Mouse (Mus musculus): ENCODE results near the gene Cntn5. TPM values are rescaled to one million over a fixed set of nuclear protein-coding genes. Genes with fewer than 3 reads are reported as not detected.

The Cntn5 gene
- total and polyA plus RNA-seq, 3 experiments, result not detected

DNA sequence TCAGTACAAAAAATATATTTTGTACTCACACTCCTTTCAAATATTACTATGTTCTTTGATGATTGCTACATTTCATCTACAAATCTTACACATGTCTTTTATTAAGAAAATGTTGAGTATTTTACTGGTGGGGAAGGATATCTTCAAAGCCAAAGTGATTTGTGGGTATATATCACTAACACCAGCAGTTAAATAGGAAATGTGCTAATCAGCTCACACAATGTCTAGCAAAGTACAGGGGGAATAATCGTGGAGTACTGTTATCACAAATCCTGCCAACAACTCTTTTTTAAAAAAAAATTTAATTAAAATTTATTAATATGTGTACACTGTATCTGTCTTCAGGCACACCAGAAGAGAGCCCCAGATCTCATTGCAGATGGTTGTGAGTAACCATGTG is 520.1 kb downstream of the Cntn5 start:
- TF ChIP-seq GABPA (IDR thresholded peaks at IDR 0.05; ENCODE audit: insufficient replicate concordance, low read depth, low read length) (no peak), MYC (IDR thresholded peaks at IDR 0.05; ENCODE audit: low read depth, low read length) (no peak), KAT2A (IDR thresholded peaks at IDR 0.05; ENCODE audit: insufficient replicate concordance, low read length) (no peak), RCOR1 (conservative IDR thresholded peaks at IDR 0.05; ENCODE audit: low read depth, low read length) (no peak), NELFE (IDR thresholded peaks at IDR 0.05; ENCODE audit: low read depth, low read length) (no peak), ZKSCAN1 (IDR thresholded peaks at IDR 0.05; ENCODE audit: borderline replicate concordance, low read depth, low read length) (no peak), BHLHE40 (IDR thresholded peaks at IDR 0.05; ENCODE audit: low read depth, low read length) (no peak), USF2 (conservative IDR thresholded peaks at IDR 0.05; ENCODE audit: low read depth, low read length) (no peak), ETS1 (conservative IDR thresholded peaks at IDR 0.05; ENCODE audit: low read depth, low read length) (no peak), EP300 (IDR thresholded peaks at IDR 0.05; ENCODE audit: low read length) (no peak), POLR2A (IDR thresholded peaks at IDR 0.05; ENCODE audit: low read depth, low read length) (no peak), CHD1 (IDR thresholded peaks at IDR 0.05; ENCODE audit: low read depth, low read length) (no peak)
- Histone ChIP-seq H3K4me2 (ENCODE audit: insufficient read depth, low read depth, poor library complexity, severe bottlenecking) (no peak overlapping the region), H3K27me3 (replicated peaks) (no peaks in the 10 kb centered on the region), H3K27ac (ENCODE audit: insufficient read depth, low read depth) (no peak overlapping the region), H3K79me2 (replicated peaks; ENCODE audit: control insufficient read depth, extremely low read depth, insufficient read depth, poor library complexity, severe bottlenecking) (no peaks in the 10 kb centered on the region), H3K36me3 (replicated peaks in 1 of 2; ENCODE audit: control insufficient read depth in 1 of 2, insufficient read depth in 1 of 2, low read length in 1 of 2) (no peaks in the 10 kb centered on the region), H3K4me1 (ENCODE audit: control insufficient read depth in 1 of 2, insufficient read depth in 2 of 2) (no peaks in the 10 kb centered on the region), H3K9me3 (replicated peaks; ENCODE audit: low read length) (no peaks in the 10 kb centered on the region), H3K4me3 (replicated peaks in 1 of 3; ENCODE audit: low read depth in 2 of 3, low read length in 2 of 3, poor library complexity in 1 of 3) (no peak overlapping the region), H3K9ac (ENCODE audit: insufficient read depth, low read depth) (no peak overlapping the region)
- dilution Hi-C loops (cut with MboI; ENCODE audit: extremely low pct_ligation_motif_present, extremely low pct_unique_long_range_greater_than_20kb, low sequenced_read_pairs) (no loop called here), in situ Hi-C loops (cut with MboI; ENCODE audit: low pct_ligation_motif_present, low pct_unique_long_range_greater_than_20kb, low sequenced_read_pairs) (no loop called here)
- no peak for DNase-seq (ENCODE audit: extremely low read depth)

GRCm38 (mm10) chr9:10383140-10383539 is 521.4 kb downstream of the Cntn5 start:
- Histone ChIP-seq H3K9me3 (replicated peaks; ENCODE audit: low read length) (no peaks in the 10 kb centered on the region), H3K27ac (ENCODE audit: insufficient read depth, low read depth) (no peak overlapping the region), H3K36me3 (replicated peaks in 1 of 2; ENCODE audit: control insufficient read depth in 1 of 2, insufficient read depth in 1 of 2, low read length in 1 of 2) (no peaks in the 10 kb centered on the region), H3K4me1 (ENCODE audit: control insufficient read depth in 1 of 2, insufficient read depth in 2 of 2) (no peaks in the 10 kb centered on the region), H3K27me3 (replicated peaks) (no peaks in the 10 kb centered on the region), H3K79me2 (replicated peaks; ENCODE audit: control insufficient read depth, extremely low read depth, insufficient read depth, poor library complexity, severe bottlenecking) (no peaks in the 10 kb centered on the region), H3K9ac (ENCODE audit: insufficient read depth, low read depth) (no peak overlapping the region), H3K4me3 (replicated peaks in 1 of 3; ENCODE audit: low read depth in 2 of 3, low read length in 2 of 3, poor library complexity in 1 of 3) (no peak overlapping the region), H3K4me2 (ENCODE audit: insufficient read depth, low read depth, poor library complexity, severe bottlenecking) (no peak overlapping the region)
- DNase-seq (ENCODE audit: extremely low read depth), result no peak
- dilution Hi-C loops (cut with MboI; ENCODE audit: extremely low pct_ligation_motif_present, extremely low pct_unique_long_range_greater_than_20kb, low sequenced_read_pairs) (no loop called here), in situ Hi-C loops (cut with MboI; ENCODE audit: low pct_ligation_motif_present, low pct_unique_long_range_greater_than_20kb, low sequenced_read_pairs) (no loop called here)
- TF ChIP-seq JUND (conservative IDR thresholded peaks at IDR 0.05; ENCODE audit: low read depth, low read length) (no peak), MYC (IDR thresholded peaks at IDR 0.05; ENCODE audit: low read depth, low read length) (no peak), ZNF384 (IDR thresholded peaks at IDR 0.05; ENCODE audit: low read depth, low read length) (no peak), USF1 (IDR thresholded peaks at IDR 0.05; ENCODE audit: low read depth, low read length) (no peak), CHD2 (IDR thresholded peaks at IDR 0.05; ENCODE audit: low read length) (no peak), IRF4 (IDR thresholded peaks at IDR 0.05; ENCODE audit: low read depth, low read length) (no peak), RAD21 (IDR thresholded peaks at IDR 0.05; ENCODE audit: low read depth, low read length) (no peak), PAX5 (IDR thresholded peaks at IDR 0.05; ENCODE audit: low read length) (no peak), NRF1 (IDR thresholded peaks at IDR 0.05; ENCODE audit: low read depth, low read length) (no peak), POLR2A (IDR thresholded peaks at IDR 0.05; ENCODE audit: low read depth, low read length) (no peak), TBP (conservative IDR thresholded peaks at IDR 0.05; ENCODE audit: low read depth, low read length) (no peak)

Data from CH12.LX (cell line).